Mouse (Mus musculus): Measurements from ENCODE around the gene Cdc25b. TPM values are rescaled to one million over a fixed set of nuclear protein-coding genes. Genes with fewer than 3 reads are reported as not detected.

Cdc25b gene
- total and polyA plus RNA-seq, 3 experiments: 11.6 to 24.0 (median 21.3) TPM

DNA sequence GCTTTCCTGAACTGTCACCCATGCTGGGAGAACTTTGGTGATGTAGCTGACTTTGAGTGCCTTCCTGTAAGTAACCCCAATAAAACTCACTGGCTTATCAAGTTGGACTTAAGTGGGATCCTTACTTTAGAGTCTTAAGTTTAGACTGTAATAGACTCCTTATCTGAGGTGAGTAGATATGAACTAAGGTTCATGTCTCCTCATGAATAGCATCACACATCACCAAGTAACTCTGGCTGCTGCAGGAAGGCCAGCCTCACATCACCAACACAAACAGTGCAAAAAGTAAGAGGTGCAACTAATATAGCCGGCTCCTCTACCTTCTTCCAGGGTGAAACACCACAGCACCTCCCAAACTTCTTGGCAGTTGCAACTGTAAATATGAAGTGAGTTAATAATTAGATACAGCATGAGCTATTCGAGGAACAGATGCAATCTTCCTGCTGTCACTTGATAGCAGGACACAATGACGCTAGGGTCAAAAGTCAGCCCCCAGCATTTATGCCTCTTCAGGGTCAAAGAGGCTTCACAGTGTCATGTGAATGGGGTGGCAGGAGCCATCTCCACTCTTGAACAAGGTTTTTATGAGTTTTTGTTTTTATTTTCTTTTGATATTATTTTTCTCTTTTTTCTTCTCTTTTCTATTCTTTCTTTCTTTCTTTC is 35.2 kb downstream of the Cdc25b start:
- Histone ChIP-seq H3K4me1 (ENCODE audit: control insufficient read depth in 1 of 2, insufficient read depth in 2 of 2) (peaks cover 6 to 10% of the 10 kb centered on the region in 2 experiments), H3K9me3 (replicated peaks; ENCODE audit: low read length) (peaks cover 2% of the 10 kb centered on the region), H3K9ac (ENCODE audit: insufficient read depth, low read depth) (no peak overlapping the region), H3K27me3 (replicated peaks) (peaks cover 1% of the 10 kb centered on the region), H3K79me2 (replicated peaks; ENCODE audit: control insufficient read depth, extremely low read depth, insufficient read depth, poor library complexity, severe bottlenecking) (no peaks in the 10 kb centered on the region), H3K4me3 (replicated peaks in 1 of 3; ENCODE audit: low read depth in 2 of 3, low read length in 2 of 3, poor library complexity in 1 of 3) (no peak overlapping the region), H3K4me2 (ENCODE audit: insufficient read depth, low read depth, poor library complexity, severe bottlenecking) (no peak overlapping the region), H3K27ac (ENCODE audit: insufficient read depth, low read depth) (no peak overlapping the region), H3K36me3 (replicated peaks in 1 of 2; ENCODE audit: control insufficient read depth in 1 of 2, insufficient read depth in 1 of 2, low read length in 1 of 2) (no peaks in the 10 kb centered on the region)
- dilution Hi-C loops (cut with MboI; ENCODE audit: extremely low pct_ligation_motif_present, extremely low pct_unique_long_range_greater_than_20kb, low sequenced_read_pairs): no loop called here
- TF ChIP-seq MEF2A (IDR thresholded peaks at IDR 0.05; ENCODE audit: borderline replicate concordance, low read depth, low read length): no peak
- TF ChIP-seq JUND (conservative IDR thresholded peaks at IDR 0.05; ENCODE audit: low read depth, low read length): no peak
- no peak for TF ChIP-seq EP300 (IDR thresholded peaks at IDR 0.05; ENCODE audit: low read length)
- no peak for TF ChIP-seq HCFC1 (IDR thresholded peaks at IDR 0.05; ENCODE audit: low read depth, low read length)
- TF ChIP-seq NELFE (IDR thresholded peaks at IDR 0.05; ENCODE audit: low read depth, low read length): no peak
- TF ChIP-seq SIN3A (IDR thresholded peaks at IDR 0.05; ENCODE audit: low read length): no peak
- no peak for TF ChIP-seq NRF1 (IDR thresholded peaks at IDR 0.05; ENCODE audit: low read depth, low read length)
- no peak for TF ChIP-seq BHLHE40 (IDR thresholded peaks at IDR 0.05; ENCODE audit: low read depth, low read length)
- no peak for TF ChIP-seq JUN (IDR thresholded peaks at IDR 0.05; ENCODE audit: insufficient read depth, low read depth, low read length)
- no peak for TF ChIP-seq KAT2A (IDR thresholded peaks at IDR 0.05; ENCODE audit: insufficient replicate concordance, low read length)
- TF ChIP-seq POLR2AphosphoS2 (IDR thresholded peaks at IDR 0.05; ENCODE audit: low read depth, low read length): no peak
- no peak for TF ChIP-seq E2F4 (IDR thresholded peaks at IDR 0.05; ENCODE audit: insufficient replicate concordance, low read depth, low read length)
- TF ChIP-seq POLR2A (IDR thresholded peaks at IDR 0.05; ENCODE audit: low read depth, low read length): no peak
- no peak for DNase-seq (ENCODE audit: extremely low read depth)
- in situ Hi-C loops (cut with MboI; ENCODE audit: low pct_ligation_motif_present, low pct_unique_long_range_greater_than_20kb, low sequenced_read_pairs): no loop called here

DNA sequence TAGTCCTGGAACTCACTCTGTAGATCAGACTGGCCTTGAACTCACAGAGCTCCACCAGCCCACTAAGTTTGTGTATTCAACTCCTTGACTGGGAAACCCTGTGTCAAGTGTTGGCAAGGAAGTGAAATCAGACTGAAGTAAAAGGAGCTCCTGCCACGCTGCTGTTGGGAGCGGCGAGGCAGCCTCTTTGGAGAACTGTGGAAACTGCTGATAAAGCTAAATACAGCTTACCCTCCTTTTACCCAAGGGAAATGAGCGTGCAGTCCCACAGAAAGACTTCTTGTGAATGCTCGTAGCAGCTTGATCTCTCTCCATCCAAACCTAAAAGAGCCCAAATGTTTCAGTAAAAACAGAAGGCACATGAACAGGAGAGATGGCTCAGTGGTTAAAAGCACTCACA is 35.8 kb downstream of the Cdc25b start:
- in situ Hi-C loops (cut with MboI; ENCODE audit: low pct_ligation_motif_present, low pct_unique_long_range_greater_than_20kb, low sequenced_read_pairs): no loop called here
- H3K4me2 ChIP-seq (ENCODE audit: insufficient read depth, low read depth, poor library complexity, severe bottlenecking): no peak overlapping the region; the same call in 1 of the 2 replicates

More for the DNA sequence above, 35.8 kb downstream of the Cdc25b start:
- Histone ChIP-seq H3K27ac (ENCODE audit: insufficient read depth, low read depth) (no peak overlapping the region), H3K4me3 (replicated peaks in 1 of 3; ENCODE audit: low read depth in 2 of 3, low read length in 2 of 3, poor library complexity in 1 of 3) (no peak overlapping the region), H3K36me3 (replicated peaks in 1 of 2; ENCODE audit: control insufficient read depth in 1 of 2, insufficient read depth in 1 of 2, low read length in 1 of 2) (no peaks in the 10 kb centered on the region), H3K4me1 (ENCODE audit: control insufficient read depth in 1 of 2, insufficient read depth in 2 of 2) (peaks cover 6 to 10% of the 10 kb centered on the region in 2 experiments), H3K79me2 (replicated peaks; ENCODE audit: control insufficient read depth, extremely low read depth, insufficient read depth, poor library complexity, severe bottlenecking) (no peaks in the 10 kb centered on the region), H3K9me3 (replicated peaks; ENCODE audit: low read length) (peaks cover 2% of the 10 kb centered on the region), H3K27me3 (replicated peaks) (peaks cover 3% of the 10 kb centered on the region), H3K9ac (ENCODE audit: insufficient read depth, low read depth) (no peak overlapping the region)
- TF ChIP-seq RCOR1 (conservative IDR thresholded peaks at IDR 0.05; ENCODE audit: low read depth, low read length) (no peak), MAFK (IDR thresholded peaks at IDR 0.05; ENCODE audit: insufficient replicate concordance, low read length) (peak; percentile 86)
- DNase-seq (ENCODE audit: extremely low read depth): no peak
- dilution Hi-C loops (cut with MboI; ENCODE audit: extremely low pct_ligation_motif_present, extremely low pct_unique_long_range_greater_than_20kb, low sequenced_read_pairs): no loop called here
